Mouse (Mus musculus) macrophage (primary cell): ENCODE results near the gene Carhsp1. TPM values are rescaled to one million over a fixed set of nuclear protein-coding genes. Genes with fewer than 3 reads are reported as not detected.

Experiments
- H3K27ac ChIP-seq: fragments of 350-480 bp; formaldehyde crosslinking; 2 replicates; pipeline ENCODE4 v1.9.0; 2021
- H3K36me3 ChIP-seq: fragments of 350-480 bp; formaldehyde crosslinking; 2 replicates; pipeline ENCODE4 v1.9.0; 2021; ENCODE audit errors: inconsistent target
- H3K4me3 ChIP-seq: fragments of 350-480 bp; formaldehyde crosslinking; 2 replicates; pipeline ENCODE4 v1.9.0; 2021; ENCODE audit errors: inconsistent target
- H3K79me2 ChIP-seq: fragments of 350-480 bp; formaldehyde crosslinking; 2 replicates; pipeline ENCODE4 v1.9.0; 2021; ENCODE audit errors: inconsistent target
- WGBS: methylation state at CpG from one replicate; pipeline ENCODE4 v1.1.7; 2026; ENCODE audit warnings: inconsistent platforms; ENCODE audit not compliant: missing documents; 5-methylcytosine and 5-hydroxymethylcytosine counted together
- polyA plus RNA-seq: library from polyadenylated mRNA; stranded (reverse); fragments of 250-400 nt; gene quantifications from 3 replicates; pipeline ENCODE4 v1.2.4, GENCODE M21; 2018; ENCODE audit warnings: inconsistent platforms

Gene Carhsp1
- polyA plus RNA-seq, 1 experiment from 2014 or later: 10.6 TPM

GRCm38 (mm10) chr16:8686121-8686870, 14.3 kb upstream of the Carhsp1 start:
- Histone ChIP-seq H3K4me3 (no peak overlapping the region), H3K79me2 (no peaks in the 10 kb centered on the region), H3K36me3 (peaks cover 26% of the 10 kb centered on the region), H3K27ac (no peak overlapping the region)
- WGBS: 81% methylated on average over 6 of the region's 7 CpGs

GRCm38 (mm10) chr16:8685087-8685486, 13.1 kb upstream of the Carhsp1 start:
- 77% methylated on average over 4 of the region's 4 CpGs for WGBS
- no peak overlapping the region for H3K4me3 ChIP-seq
- peaks cover 15% of the 10 kb centered on the region for H3K36me3 ChIP-seq
- H3K79me2 ChIP-seq: no peaks in the 10 kb centered on the region
- no peak overlapping the region for H3K27ac ChIP-seq

- no peak within 1 kb of the TSS for H3K27ac ChIP-seq
- 90% methylated on average over 5 of the region's 5 CpGs for WGBS
These were observed 8.5 kb upstream of the Carhsp1 start, which contains the start of gene Gm5767 for GRCm38 (mm10) chr16:8680470-8680869. Gm5767 (plus strand) TSS chr16:8680770.

DNA sequence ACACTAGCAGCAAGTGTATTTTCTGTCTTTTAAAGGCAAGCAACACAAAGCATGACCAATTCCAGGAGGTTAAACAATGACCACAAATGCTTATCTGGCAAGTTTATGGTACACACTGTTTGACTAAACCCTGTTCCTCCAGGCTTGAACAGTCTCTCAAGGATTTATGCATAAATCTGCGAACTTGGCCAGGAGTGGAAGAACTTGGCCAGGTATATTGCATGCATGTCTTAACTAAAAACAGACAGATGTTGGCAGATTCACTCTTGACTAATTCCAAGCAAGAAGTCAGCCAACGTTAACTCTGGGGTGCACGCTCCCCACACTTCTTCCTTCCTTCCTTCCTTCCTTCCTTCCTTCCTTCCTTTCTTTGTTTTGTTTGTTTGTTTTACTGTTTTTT, 7.8 kb upstream of the Carhsp1 start:
- no peaks in the 10 kb centered on the region for H3K36me3 ChIP-seq
- H3K4me3 ChIP-seq: no peak overlapping the region
- H3K27ac ChIP-seq: no peak overlapping the region
- WGBS: 69% methylated on average over 3 of the region's 3 CpGs
- H3K79me2 ChIP-seq: no peaks in the 10 kb centered on the region

More at GRCm38 (mm10) chr16:8680470-8680869, 8.5 kb upstream of the Carhsp1 start, which contains the start of gene Gm5767:
- Histone ChIP-seq H3K36me3 (no peaks in the 10 kb centered on the region), H3K4me3 (no peak within 1 kb of the TSS), H3K79me2 (no peaks in the 10 kb centered on the region)

DNA sequence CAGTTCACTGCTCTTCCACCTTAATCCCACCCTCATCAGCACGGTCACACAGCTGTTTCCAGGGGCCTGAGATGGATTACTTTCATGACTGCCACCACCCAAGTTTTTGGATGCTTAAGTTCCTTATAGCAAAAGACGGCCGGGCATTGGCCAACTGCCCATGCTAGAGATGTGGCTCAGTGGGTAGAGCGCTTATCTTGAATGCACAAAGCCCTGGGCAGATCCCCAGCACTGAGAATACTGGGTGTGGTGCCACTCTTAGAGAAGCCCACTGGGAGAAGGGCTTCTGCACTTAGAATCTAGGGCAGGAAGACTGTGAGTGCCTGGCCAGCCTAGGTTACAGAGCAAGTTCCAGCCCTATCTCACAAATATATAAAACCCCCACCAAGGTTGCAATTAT, 6.7 kb upstream of the Carhsp1 start:
- no peaks in the 10 kb centered on the region for H3K79me2 ChIP-seq
- H3K4me3 ChIP-seq: no peak overlapping the region
- WGBS: 79% methylated on average over 4 of the region's 4 CpGs
- H3K36me3 ChIP-seq: no peaks in the 10 kb centered on the region
- no peak overlapping the region for H3K27ac ChIP-seq

- Histone ChIP-seq H3K4me3 (no peak overlapping the region), H3K27ac (no peak overlapping the region), H3K36me3 (no peaks in the 10 kb centered on the region), H3K79me2 (no peaks in the 10 kb centered on the region)
- WGBS: 88% methylated on average over 5 of the region's 5 CpGs
These were observed 6.1 kb upstream of the Carhsp1 start for GRCm38 (mm10) chr16:8678035-8678434.

DNA sequence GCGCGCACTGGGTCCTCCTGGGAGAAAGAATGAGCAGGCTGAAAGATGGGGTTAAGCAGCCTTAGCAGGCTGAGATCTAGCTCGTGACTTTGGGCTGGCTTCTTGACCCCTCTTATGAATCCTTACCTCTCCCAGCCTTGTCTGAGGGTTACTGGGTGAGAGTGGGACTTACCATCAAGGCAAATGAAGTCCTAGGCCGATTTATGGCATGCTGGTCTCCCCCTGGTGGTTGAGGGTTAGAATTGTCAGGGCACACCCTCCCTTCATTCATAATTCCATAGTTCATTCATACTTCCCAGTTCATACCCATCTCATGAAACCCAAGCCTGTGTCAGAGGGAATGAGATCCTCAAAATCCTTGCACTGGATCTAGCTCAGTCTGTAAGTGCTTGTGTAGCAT, 4.8 kb upstream of the Carhsp1 start:
- H3K4me3 ChIP-seq: no peak overlapping the region
- 60% methylated on average over 4 of the region's 4 CpGs for WGBS
- no peak overlapping the region for H3K27ac ChIP-seq
- no peaks in the 10 kb centered on the region for H3K36me3 ChIP-seq
- no peaks in the 10 kb centered on the region for H3K79me2 ChIP-seq

- no peak overlapping the region for H3K4me3 ChIP-seq
- 78% methylated on average over 2 of the region's 2 CpGs for WGBS
- no peak overlapping the region for H3K27ac ChIP-seq
- no peaks in the 10 kb centered on the region for H3K36me3 ChIP-seq
- peaks cover under 1% of the 10 kb centered on the region; the same call in 1 of the 2 replicates for H3K79me2 ChIP-seq
These were observed 4.3 kb upstream of the Carhsp1 start for GRCm38 (mm10) chr16:8676228-8676627.

DNA sequence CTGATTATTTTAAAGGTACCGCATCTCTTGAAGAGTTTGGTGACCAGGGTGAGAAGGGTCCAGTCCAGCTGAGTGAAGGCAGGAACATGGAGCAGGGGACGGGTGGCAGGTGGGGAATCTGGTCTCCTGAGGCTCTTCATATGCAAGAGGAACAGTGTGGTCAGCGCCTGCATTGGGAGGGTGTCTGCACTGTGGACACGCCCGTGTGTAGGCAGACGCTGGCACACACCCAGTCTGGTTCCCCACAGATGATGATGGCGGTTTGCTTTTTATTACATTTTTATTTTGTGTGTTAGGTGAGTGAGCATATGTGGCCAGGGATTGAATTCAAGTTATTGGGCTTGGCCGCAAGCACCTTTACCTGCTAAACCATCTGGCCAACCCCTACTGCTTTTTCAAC, 3.6 kb upstream of the Carhsp1 start:
- WGBS: 55% methylated on average over 8 of the region's 8 CpGs
- Histone ChIP-seq H3K4me3 (no peak overlapping the region), H3K27ac (no peak overlapping the region), H3K36me3 (no peaks in the 10 kb centered on the region), H3K79me2 (peaks cover 8% of the 10 kb centered on the region)

- Histone ChIP-seq H3K79me2 (peaks cover 22% of the 10 kb centered on the region), H3K27ac (no peak overlapping the region), H3K4me3 (no peak overlapping the region), H3K36me3 (no peaks in the 10 kb centered on the region)
- WGBS: 4% methylated on average over 8 of the region's 8 CpGs
These were observed 2.2 kb upstream of the Carhsp1 start for GRCm38 (mm10) chr16:8674165-8674564.

DNA sequence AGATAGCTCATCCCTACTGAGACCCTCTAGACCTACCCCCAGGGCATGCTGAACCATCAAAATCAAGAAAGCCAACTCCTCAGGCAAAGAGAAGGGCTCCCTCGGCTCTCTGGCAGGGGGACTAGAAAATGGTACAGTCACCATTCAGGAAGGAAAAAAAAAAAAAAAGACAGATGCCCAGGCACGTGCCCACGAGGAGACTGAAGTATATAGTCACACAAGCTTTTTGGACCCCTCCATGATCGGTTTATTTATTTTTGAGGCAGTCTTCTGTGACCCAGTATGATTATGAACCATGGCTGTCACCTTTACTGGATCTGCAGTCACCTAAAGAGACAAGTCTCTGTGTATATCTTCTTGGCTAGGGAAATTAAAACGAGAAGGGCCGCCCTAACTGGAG, 1.4 kb upstream of the Carhsp1 start:
- H3K79me2 ChIP-seq: peaks cover 30% of the 10 kb centered on the region
- H3K27ac ChIP-seq: no peak overlapping the region
- H3K4me3 ChIP-seq: no peak overlapping the region
- no peaks in the 10 kb centered on the region for H3K36me3 ChIP-seq
- 35% methylated on average over 5 of the region's 6 CpGs for WGBS

GRCm38 (mm10) chr16:8672811-8673210, 856 bp upstream of the Carhsp1 start:
- no peak overlapping the region for H3K4me3 ChIP-seq
- peaks cover 35% of the 10 kb centered on the region for H3K79me2 ChIP-seq
- H3K36me3 ChIP-seq: no peaks in the 10 kb centered on the region
- H3K27ac ChIP-seq: no peak overlapping the region

GRCm38 (mm10) chr16:8672350-8672687, 364 bp upstream of the Carhsp1 start:
- Histone ChIP-seq H3K36me3 (no peaks in the 10 kb centered on the region), H3K4me3 (no peak overlapping the region), H3K79me2 (peaks cover 40% of the 10 kb centered on the region), H3K27ac (no peak overlapping the region)
- WGBS: under 1% methylated on average over 18 of the region's 18 CpGs

DNA sequence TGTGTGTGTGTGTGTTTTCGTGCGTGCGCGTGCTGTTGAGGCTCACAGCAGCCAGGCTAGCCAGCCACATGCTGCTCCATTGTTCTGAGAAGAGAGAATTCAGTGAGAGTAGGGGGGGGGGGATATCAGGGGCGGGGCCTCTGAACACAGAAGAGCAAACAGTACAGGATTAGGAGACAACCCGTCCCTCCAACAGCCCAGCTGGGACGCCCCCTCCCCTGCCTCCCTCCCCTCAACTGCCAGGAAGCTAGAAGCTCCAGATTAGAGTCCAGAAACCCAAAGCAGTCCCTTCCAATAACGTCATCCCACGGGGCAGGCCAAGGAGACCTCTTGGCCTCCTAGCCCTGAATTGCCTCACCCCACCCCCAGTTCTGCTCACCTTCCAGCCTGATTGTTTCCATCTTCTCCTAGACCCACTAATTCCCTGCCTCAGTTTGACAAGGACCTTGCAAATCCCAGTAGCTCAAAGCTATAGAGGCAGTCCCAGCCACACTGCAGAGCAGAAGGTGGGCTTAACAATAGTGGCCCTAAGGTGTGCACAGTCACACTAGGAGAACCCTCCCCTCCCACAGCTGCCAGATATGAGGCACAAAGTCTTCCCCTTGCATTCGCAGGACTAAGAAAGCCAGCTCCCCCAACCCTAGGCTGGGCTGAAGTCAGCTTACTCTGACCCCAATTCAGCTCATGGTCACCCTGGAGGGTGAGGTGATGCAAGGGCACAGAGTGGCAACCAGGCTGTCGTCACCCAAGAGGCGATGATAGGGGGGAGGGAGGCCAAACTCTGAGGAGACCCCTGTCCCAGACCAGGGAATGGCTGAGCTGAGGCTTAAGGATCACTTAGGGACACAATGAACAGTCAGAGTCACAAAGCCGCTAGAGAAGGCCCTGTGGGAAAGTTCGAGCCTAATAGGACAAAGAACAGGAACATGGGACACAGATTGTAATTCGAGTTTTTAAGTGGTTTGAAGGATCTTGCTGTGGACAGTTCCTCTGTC, 1.6 kb downstream of the Carhsp1 start:
- 61% methylated on average over 11 of the region's 15 CpGs for WGBS
- Histone ChIP-seq H3K36me3 (no peaks in the 10 kb centered on the region), H3K27ac (peak overlapping the region; percentile 28; the same call in 1 of the 2 replicates), H3K79me2 (peaks cover 59% of the 10 kb centered on the region), H3K4me3 (peak overlapping the region; percentile 56)

DNA sequence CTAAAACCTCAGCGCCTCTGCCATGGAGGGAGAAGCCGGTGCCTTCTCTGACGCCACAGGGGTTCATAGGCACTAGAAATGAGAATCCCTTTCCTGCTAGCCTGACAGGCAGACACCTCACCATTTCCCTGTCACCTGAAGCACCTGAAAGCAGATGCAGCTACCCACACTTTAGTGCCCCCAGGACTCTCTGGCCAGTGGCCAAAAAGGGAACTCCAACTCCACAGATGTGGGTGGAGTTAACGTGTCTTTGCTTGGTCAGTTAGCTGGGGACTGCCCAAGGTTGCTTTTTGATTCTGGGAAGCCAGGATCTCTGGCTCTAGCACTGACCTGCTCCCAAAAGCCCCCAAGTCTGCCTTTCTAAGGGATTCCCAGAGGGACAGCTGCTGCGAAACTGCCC, 2.5 kb downstream of the Carhsp1 start:
- WGBS: 97% methylated on average over 5 of the region's 5 CpGs
- Histone ChIP-seq H3K27ac (no peak overlapping the region), H3K36me3 (no peaks in the 10 kb centered on the region), H3K79me2 (peaks cover 68% of the 10 kb centered on the region), H3K4me3 (no peak overlapping the region)
